ENCODE assay signal across 10 mouse cellular contexts in the genomic region with DNA sequence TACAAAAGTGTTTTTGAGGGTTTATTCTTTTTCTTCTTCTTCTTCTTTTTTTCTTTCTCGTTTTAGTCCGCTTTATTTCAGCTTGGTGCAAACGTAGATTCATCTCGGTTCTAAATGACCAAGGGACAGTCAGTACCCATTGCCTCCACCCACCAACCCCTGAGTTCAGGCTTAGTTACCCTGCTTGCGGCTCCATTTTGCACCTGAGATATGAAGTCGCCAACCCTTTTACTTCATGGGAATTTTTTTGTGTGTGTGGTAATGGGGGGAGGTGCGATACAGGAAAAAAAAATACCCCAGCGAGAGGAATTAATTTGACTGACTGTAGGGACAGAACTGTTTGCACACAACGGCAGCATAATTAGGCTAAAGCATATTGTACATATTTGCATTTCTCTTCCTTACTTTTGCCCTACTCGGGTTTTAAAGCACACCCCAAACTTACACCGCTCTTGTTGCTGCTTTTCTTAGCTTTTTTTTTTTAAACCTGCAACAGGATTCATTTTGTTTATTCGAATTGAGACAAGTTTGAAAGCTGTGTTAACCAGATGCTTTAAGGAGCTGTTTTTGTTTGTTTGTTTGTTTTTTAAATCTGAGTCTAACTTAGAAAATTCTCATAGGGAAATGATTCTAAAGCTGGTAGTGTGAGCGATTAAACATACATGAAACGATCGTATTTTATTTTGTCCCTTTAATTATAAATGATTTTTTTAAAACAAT. TPM values are rescaled to one million over a fixed set of nuclear protein-coding genes. Genes with fewer than 3 reads are reported as not detected.
DNase-seq lines count a peak whose midpoint lies in the region; ATAC-seq and TF ChIP-seq lines count a peak whose summit lies in the region.
"Had no signal": no experiment of that assay in that cellular context is flagged by ENCODE, and none has a peak within 500 bp of the region (broad histone marks: within the 10 kb centered on the region; RNA-seq: fewer than 3 reads in every experiment).

No protein-coding gene starts in this region.

- H3K27ac ChIP-seq in intestine, embryonic 14.5 days (ENCODE audit: low read depth), result no peak overlapping the region
- H3K27ac ChIP-seq in intestine, postnatal 0 days (ENCODE audit: low read depth, low read length), result no peak overlapping the region
- H3K27ac ChIP-seq in embryonic fibroblast, embryonic 13.5 days (ENCODE audit: insufficient read depth, low read length), result no peak overlapping the region
- peak overlapping the region; percentile 61; the same call in 1 of the 2 replicates for H3K27ac ChIP-seq in limb, embryonic 10.5 days
- H3K27ac ChIP-seq in neural tube, embryonic 13.5 days (replicated peaks), result peak overlapping the region; percentile 72

- TF ChIP-seq CTCF in intestine, postnatal 0 days (IDR thresholded peaks at IDR 0.05; ENCODE audit: low read depth), result no peak
- no peak for TF ChIP-seq CTCF in embryonic fibroblast, embryonic 13.5 days (IDR thresholded peaks at IDR 0.05; ENCODE audit: borderline replicate concordance, insufficient read depth, low read length)

- TF ChIP-seq POLR2A in embryonic fibroblast, embryonic 13.5 days (IDR thresholded peaks at IDR 0.05; ENCODE audit: low read depth, low read length), result no peak

- H3K4me3 ChIP-seq in intestine, embryonic 14.5 days (ENCODE audit: low read depth, low read length), result no peak overlapping the region
- H3K4me3 ChIP-seq in intestine, postnatal 0 days (ENCODE audit: low read depth, low read length), result no peak overlapping the region
- peak overlapping the region; percentile 19; the same call in 1 of the 2 replicates for H3K4me3 ChIP-seq in embryonic fibroblast, embryonic 13.5 days (ENCODE audit: insufficient read depth, low read length)
- H3K4me3 ChIP-seq in limb, embryonic 10.5 days, result peak overlapping the region; percentile 44
- H3K4me3 ChIP-seq in neural tube, embryonic 13.5 days, result peak overlapping the region; percentile 31
- H3K4me3 ChIP-seq: myocyte had no signal

- ATAC-seq in intestine, embryonic 14.5 days (replicated peaks; ENCODE audit: low FRiP score, low TSS enrichment, low read depth), result no peak
- no peak for ATAC-seq in intestine, postnatal 0 days
- ATAC-seq in neural tube, embryonic 13.5 days (ENCODE audit: low read depth), result no peak
- no peak for ATAC-seq in monocyte, adult 5-6 weeks (replicated peaks; ENCODE audit: insufficient number of reproducible peaks, low FRiP score, low TSS enrichment, poor library complexity, severe bottlenecking)

- H3K9ac ChIP-seq in intestine, embryonic 14.5 days (ENCODE audit: low read length), result no peak overlapping the region
- H3K9ac ChIP-seq in intestine, postnatal 0 days (ENCODE audit: low read depth, low read length), result no peak overlapping the region
- peak overlapping the region; percentile 61; the same call in 1 of the 2 replicates for H3K9ac ChIP-seq in neural tube, embryonic 13.5 days

- DNase-seq in intestine, embryonic 14.5 days (ENCODE audit: low spot score), result peak; percentile 57
- peak; percentile 43 for DNase-seq in limb, embryonic 10.5 days (ENCODE audit: low spot score)
- no peak for DNase-seq in liver

- no peaks in the 10 kb centered on the region for H3K36me3 ChIP-seq in intestine, embryonic 14.5 days (ENCODE audit: control insufficient read depth, insufficient read depth, low read length)
- H3K36me3 ChIP-seq in intestine, postnatal 0 days (ENCODE audit: control insufficient read depth, insufficient read depth), result no peaks in the 10 kb centered on the region
- peaks cover 8% of the 10 kb centered on the region; the same call in 1 of the 2 replicates for H3K36me3 ChIP-seq in limb, embryonic 10.5 days
- H3K36me3 ChIP-seq in neural tube, embryonic 13.5 days, result no peaks in the 10 kb centered on the region

- H3K4me2 ChIP-seq in intestine, embryonic 14.5 days (ENCODE audit: low read length), result no peak overlapping the region
- H3K4me2 ChIP-seq in intestine, postnatal 0 days (replicated peaks; ENCODE audit: low read depth), result no peak overlapping the region
- peak overlapping the region; percentile 52 for H3K4me2 ChIP-seq in neural tube, embryonic 13.5 days

- peaks cover 14% of the 10 kb centered on the region; the same call in 1 of the 2 replicates for H3K4me1 ChIP-seq in intestine, embryonic 14.5 days (replicated peaks; ENCODE audit: control insufficient read depth, insufficient read depth, low read length)
- no peaks in the 10 kb centered on the region for H3K4me1 ChIP-seq in intestine, postnatal 0 days (replicated peaks; ENCODE audit: control insufficient read depth, insufficient read depth, low read length)
- H3K4me1 ChIP-seq in embryonic fibroblast, embryonic 13.5 days (ENCODE audit: control insufficient read depth, insufficient read depth, low read length), result no peaks in the 10 kb centered on the region
- H3K4me1 ChIP-seq in limb, embryonic 10.5 days, result peaks cover 73% of the 10 kb centered on the region
- peaks cover 83% of the 10 kb centered on the region for H3K4me1 ChIP-seq in neural tube, embryonic 13.5 days (replicated peaks)

- H3K27me3 ChIP-seq in intestine, embryonic 14.5 days (replicated peaks; ENCODE audit: control insufficient read depth, insufficient read depth, low read length), result peaks cover 97% of the 10 kb centered on the region
- peaks cover 95% of the 10 kb centered on the region for H3K27me3 ChIP-seq in intestine, postnatal 0 days (replicated peaks; ENCODE audit: control insufficient read depth, insufficient read depth, low read length)
- peaks cover 100% of the 10 kb centered on the region for H3K27me3 ChIP-seq in limb, embryonic 10.5 days (ENCODE audit: low read depth, poor library complexity, severe bottlenecking)
- peaks cover 72% of the 10 kb centered on the region for H3K27me3 ChIP-seq in neural tube, embryonic 13.5 days

- H3K9me3 ChIP-seq in intestine, embryonic 14.5 days (ENCODE audit: control insufficient read depth, low read length), result no peaks in the 10 kb centered on the region
- no peaks in the 10 kb centered on the region for H3K9me3 ChIP-seq in intestine, postnatal 0 days (ENCODE audit: control insufficient read depth)
- no peaks in the 10 kb centered on the region for H3K9me3 ChIP-seq in limb, embryonic 10.5 days (replicated peaks)
- no peaks in the 10 kb centered on the region for H3K9me3 ChIP-seq in neural tube, embryonic 13.5 days

- WGBS in intestine, embryonic 14.5 days, result 4% methylated on average over 15 of the region's 15 CpGs
- WGBS in intestine, postnatal 0 days, result 6% methylated on average over 15 of the region's 15 CpGs
- WGBS in limb, embryonic 10.5 days, result 3% methylated on average over 15 of the region's 15 CpGs
- WGBS in neural tube, embryonic 13.5 days, result under 1% methylated on average over 15 of the region's 15 CpGs

RNA-seq across cellular contexts. Expression of a gene that starts 5.1 kb away (rescaled TPM):
- polyA plus RNA-seq in intestine, embryonic 14.5 days (2014; fragmentation: Nextera tagmentation; extraction: Ambion mirVana), result 0.07 TPM in 1 of 2 replicates, not detected in the other
- 0.14 and 0.50 TPM in 2 replicates for polyA plus RNA-seq in intestine, postnatal 0 days (2015; fragmentation: Nextera tagmentation; extraction: Ambion mirVana)
- 4.1 and 5.8 TPM in 2 replicates for polyA plus RNA-seq in embryonic fibroblast, embryonic 13.5 days (2011; ENCODE audit: insufficient read length, low read depth, missing spikeins)
- 11.5 and 13.2 TPM in 2 replicates for polyA plus RNA-seq in limb, embryonic 10.5 days (2016; fragmentation: Nextera tagmentation; extraction: Ambion mirVana)
- 8.5 and 9.9 TPM in 2 replicates for polyA plus RNA-seq in neural tube, embryonic 13.5 days (2015; fragmentation: Nextera tagmentation; extraction: Ambion mirVana)
- not detected in 3 replicates for total RNA-seq in monocyte, adult 5-6 weeks (2017)
- total RNA-seq: hematopoietic stem cell, adult 5-6 weeks; left cerebral cortex, postnatal 10 days had no signal

Comparison
In these comparisons a context has a peak if more than half of its experiments do, and no peak if none do; other contexts are left out.
1. H3K27ac ChIP-seq: peak in limb, embryonic 10.5 days (single experiment) and neural tube, embryonic 13.5 days (single experiment); none in intestine, embryonic 14.5 days (single experiment), intestine, postnatal 0 days (single experiment) and embryonic fibroblast, embryonic 13.5 days (single experiment).
2. H3K4me3 ChIP-seq: peak in embryonic fibroblast, embryonic 13.5 days (single experiment), limb, embryonic 10.5 days (single experiment) and neural tube, embryonic 13.5 days (single experiment); none in intestine, embryonic 14.5 days (single experiment) and intestine, postnatal 0 days (single experiment).